Mouse (Mus musculus) cerebellum, postnatal 4 days (tissue): ENCODE measurements around the gene Tmsb10.

Experiments used
- DNase-seq, 2 experiments: peaks; one replicate each; pipeline ENCODE4 v3.0.0; 2022; ENCODE audit warnings: low spot score in 2 of 2, mixed read lengths in 1 of 2

The Tmsb10 gene

GRCm38 (mm10) chr6:72956199-72957092 is 2.1 kb downstream of the Tmsb10 start:
- DNase-seq = peak in 1 of 2 experiments; percentile 48

DNA sequence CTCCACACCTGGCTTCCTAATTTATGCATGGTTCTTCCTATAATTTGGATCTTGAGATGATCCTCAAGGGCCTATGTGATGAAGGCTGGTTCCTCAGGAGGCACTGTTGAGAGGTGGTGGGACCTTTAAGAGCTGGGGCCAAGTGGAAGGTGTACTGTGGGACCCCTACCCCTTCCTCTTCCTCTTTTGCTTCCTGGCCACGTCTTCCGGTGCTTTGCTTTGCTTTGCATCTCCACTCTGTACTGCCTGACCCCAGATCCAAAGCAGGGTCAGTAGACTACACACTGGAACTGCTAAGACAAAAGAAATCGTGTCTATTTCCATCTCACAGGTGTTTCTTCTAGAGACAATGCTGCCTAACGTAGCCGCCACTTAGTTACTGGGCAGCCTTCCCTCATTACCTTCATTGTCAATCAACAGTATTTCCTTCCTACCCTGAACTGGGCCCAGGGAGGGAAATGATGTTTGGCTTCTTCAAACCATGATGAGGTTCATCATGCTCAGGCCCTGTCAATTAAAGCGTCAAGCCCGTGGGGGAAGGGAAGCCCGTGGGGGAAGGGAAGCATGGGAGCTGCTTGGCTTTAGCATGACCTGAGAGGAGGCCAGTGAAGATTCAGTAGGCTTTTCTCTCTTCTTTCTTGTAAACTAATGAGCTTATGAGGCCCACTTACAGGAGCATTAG is 2.9 kb downstream of the Tmsb10 start:
- DNase-seq = no peak

GRCm38 (mm10) chr6:72954786-72955185 is 3.8 kb downstream of the Tmsb10 start:
- DNase-seq = no peak

GRCm38 (mm10) chr6:72952967-72953366 is 5.6 kb downstream of the Tmsb10 start:
- DNase-seq = no peak

- DNase-seq = no peak
These were observed 6.3 kb downstream of the Tmsb10 start for GRCm38 (mm10) chr6:72952221-72952620.

DNA sequence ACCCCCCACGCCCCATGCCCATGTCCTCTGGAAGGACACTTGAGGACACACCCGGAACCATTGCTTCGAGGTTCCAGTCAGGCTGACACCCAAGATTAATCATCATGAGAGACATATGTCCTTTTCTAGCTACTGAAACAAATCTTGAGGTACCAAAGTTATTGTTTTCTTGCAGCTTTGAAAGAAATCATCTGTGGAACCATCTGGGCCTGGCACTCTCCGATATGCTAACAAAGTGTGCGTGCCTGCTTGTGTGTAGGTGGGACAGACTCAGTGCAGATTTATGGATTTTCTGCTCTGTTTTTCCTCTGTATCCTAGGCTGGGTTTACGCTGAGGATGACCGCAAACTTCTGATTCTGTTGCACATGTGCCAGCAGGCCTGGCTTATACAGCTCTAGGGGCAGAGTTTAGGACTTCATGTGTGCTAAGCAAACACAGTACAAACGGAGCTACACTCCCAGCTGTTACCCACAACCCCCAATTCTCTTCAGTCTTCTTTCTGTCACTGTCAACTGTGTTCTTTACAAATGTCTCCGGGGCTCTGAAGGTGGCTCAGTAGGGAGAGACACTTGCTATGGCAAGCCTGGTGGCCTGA is 9.3 kb downstream of the Tmsb10 start:
- no peak for DNase-seq

DNA sequence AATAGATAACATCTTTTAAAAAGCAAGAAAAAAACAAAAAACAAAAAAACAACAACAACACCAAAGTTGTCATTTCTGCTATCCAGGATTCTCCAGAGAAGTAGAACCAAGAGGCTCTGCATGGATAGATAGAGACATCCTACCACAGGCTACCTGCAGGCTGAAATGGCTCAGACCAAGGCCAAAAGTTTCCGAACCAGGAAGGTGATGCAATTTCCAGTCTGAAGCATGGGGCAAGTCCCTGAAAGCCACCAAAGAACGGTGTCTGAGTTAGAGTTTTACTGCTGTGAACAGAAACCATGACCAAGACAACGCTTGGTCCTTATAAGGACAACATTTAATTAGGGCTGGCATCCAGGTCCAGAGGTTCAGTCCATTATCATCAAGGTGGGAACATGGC is 10.2 kb downstream of the Tmsb10 start:
- no peak for DNase-seq

DNA sequence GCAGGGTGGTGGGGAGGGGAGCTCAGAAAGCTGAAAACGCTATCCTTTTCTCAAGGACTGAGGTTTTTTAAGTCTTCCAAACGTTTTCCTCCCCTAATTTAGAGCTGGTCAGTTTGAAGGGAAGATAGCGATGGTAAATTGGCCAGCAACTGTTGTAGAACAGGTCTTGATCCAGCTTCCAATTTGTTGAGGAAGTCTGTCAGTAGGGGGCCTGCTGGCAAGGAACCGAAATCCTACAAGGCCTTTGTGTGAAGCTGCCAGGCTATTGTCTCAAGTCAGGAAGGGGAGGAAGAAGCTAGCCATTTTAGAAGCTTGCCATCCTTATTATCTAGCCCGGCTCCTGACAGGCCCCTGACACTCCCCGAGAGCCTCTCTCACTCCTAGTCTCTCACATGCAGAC is 10.6 kb downstream of the Tmsb10 start:
- DNase-seq = no peak

- peak; percentile 50 to 70 for DNase-seq
These were observed 18.1 kb downstream of the Tmsb10 start for GRCm38 (mm10) chr6:72940493-72940892.

GRCm38 (mm10) chr6:72937859-72938258 is 20.7 kb downstream of the Tmsb10 start:
- no peak for DNase-seq

DNA sequence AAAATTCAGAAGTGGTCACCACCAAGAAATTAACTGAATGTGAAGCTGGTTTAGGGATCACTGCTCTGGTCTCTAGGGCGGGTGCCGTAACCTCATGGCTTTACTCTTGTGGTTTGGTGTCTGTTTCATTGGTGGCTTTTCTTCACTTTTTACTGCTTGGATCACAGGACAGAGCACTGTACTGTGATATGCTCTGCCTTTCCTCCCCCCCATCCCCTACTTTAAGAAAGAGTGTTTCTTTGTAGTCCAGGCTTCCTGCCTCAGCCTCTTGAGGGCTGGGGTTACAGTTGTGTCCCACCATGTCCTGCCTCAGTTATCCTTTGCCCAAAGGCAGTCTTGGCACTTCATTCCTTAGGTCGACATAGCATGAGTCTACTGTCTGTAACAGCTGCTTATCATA is 21.1 kb downstream of the Tmsb10 start:
- no peak for DNase-seq

- no peak for DNase-seq
These were observed 25.6 kb downstream of the Tmsb10 start for GRCm38 (mm10) chr6:72932955-72933354.

GRCm38 (mm10) chr6:72931533-72931932 is 27.0 kb downstream of the Tmsb10 start:
- no peak for DNase-seq

- DNase-seq = no peak
These were observed 28.7 kb downstream of the Tmsb10 start for GRCm38 (mm10) chr6:72929795-72930398.

- peak in 1 of 2 experiments; percentile 3 for DNase-seq
These were observed 31.6 kb downstream of the Tmsb10 start for GRCm38 (mm10) chr6:72926755-72927482.

- no peak for DNase-seq
These were observed 32.5 kb downstream of the Tmsb10 start for GRCm38 (mm10) chr6:72926031-72926430.

DNA sequence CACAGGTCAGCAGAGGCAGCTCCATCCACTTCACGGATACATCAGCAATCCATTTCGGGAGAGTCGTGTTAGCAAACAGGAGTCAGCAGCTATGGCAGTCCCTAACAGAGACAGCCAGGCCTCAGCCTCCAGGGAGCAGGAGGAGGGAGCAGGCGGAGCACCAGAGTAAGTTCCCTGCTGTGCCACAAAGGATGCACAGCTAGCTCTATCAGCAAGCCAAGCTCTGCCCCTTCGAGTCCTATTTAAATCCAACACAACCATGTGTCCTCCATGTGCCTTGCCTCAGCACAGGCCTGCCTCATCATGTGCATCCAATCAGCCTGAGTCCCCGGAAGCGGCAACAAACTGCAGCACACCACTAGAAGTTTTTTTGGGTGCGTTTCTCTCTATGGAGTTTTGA is 35.2 kb downstream of the Tmsb10 start:
- no peak for DNase-seq

GRCm38 (mm10) chr6:72921081-72921480 is 37.5 kb downstream of the Tmsb10 start:
- no peak for DNase-seq

DNA sequence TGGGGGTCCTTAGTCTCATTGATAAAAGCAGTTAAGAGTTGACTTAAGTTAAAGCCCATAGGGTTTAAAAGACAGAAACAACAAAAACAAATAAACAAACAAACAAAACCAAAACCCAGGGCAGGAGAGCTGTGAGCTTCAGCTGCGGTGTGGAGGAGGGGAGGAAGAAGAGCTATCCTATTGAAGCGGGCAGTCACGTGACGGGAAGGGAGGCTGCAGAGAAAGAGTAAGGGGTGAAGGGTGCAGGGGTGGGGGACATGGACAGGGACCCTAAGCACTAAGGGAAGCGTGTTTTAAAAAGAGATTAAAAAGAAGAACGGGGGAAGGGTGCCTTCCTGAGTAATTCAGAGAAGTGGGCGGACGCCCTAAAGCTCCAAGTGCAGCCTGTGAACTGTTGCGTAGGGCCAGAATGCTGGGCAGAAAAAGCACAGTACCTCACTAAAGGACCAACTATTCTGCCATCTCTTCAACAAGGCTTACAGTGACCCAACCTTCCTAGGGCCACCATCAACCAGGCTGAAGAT is 40.0 kb downstream of the Tmsb10 start:
- no peak for DNase-seq

DNA sequence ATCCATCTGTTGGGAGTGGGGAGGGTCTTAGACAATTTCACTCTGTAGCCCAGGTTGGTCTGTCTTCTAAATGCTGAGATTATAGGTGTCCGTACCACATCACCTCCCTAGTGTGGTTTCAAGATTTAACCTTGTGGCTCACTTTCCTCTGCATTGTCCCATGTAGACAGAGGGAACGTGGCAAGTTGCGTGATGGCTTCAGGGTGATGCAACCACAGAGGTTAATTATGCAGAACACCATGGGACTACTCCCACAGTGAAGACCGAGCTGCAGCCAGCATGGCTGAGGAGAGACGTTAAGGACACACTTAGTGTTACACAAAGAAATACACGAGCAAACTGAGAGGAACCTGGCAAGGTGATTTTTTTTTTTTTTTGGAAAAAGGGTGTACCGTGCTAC is 42.2 kb downstream of the Tmsb10 start:
- no peak for DNase-seq

GRCm38 (mm10) chr6:72914087-72914749 is 44.3 kb downstream of the Tmsb10 start:
- no peak for DNase-seq
